Mouse (Mus musculus): Measurements from ENCODE around the gene Fbxl21.

DNA sequence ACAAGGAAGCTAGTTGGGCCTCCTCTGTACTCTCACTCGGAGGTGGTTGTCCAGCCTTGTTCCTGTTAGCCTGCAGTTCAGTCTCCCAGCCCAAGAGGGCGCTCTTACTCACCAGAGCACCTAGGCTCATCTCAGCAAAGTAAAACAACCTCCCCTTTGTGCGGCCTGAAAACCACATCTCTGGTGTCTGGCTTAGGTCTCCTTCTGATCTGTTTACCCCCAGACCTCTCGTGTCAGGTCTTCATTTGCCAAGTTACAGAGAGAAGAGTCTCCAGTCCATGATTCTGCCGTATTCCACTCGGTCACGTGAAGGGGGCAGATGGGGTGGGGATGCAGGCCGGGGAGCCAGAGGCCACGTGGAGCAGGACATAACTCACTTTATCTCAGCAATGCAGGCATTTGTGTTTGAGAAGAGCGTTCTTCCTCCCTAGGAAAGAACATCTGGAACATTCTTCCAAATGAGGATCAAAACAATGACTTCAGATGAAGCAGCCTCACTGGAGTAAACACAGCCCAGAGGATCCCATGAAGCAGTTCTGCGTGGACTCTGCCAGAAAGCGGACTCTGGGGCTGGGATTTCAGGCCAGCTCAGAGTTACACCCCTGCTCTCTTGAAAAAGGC lies 53.5 kb downstream of the Fbxl21 start:
- peak; percentile 63 for TF ChIP-seq CTCF (IDR thresholded peaks at IDR 0.05; ENCODE audit: control insufficient read depth, insufficient read depth, insufficient read length)
- no peak for TF ChIP-seq USF1 (IDR thresholded peaks at IDR 0.05; ENCODE audit: low read depth)
- no peak for TF ChIP-seq MYOG (IDR thresholded peaks at IDR 0.05; ENCODE audit: control insufficient read depth, extremely low read depth, insufficient read length)
- TF ChIP-seq MAX (IDR thresholded peaks at IDR 0.05) = no peak
- no peak for TF ChIP-seq MYOD1 (IDR thresholded peaks at IDR 0.05; ENCODE audit: control insufficient read depth, insufficient read length, low read depth)
- no peak for TF ChIP-seq CEBPB (IDR thresholded peaks at IDR 0.05; ENCODE audit: low read depth)

Data from C2C12 (cell line).